Mouse (Mus musculus) forebrain, embryonic 16.5 days (tissue): ENCODE data around the gene Nedd9. TPM values are rescaled to one million over a fixed set of nuclear protein-coding genes. Genes with fewer than 3 reads are reported as not detected.
"Not testable (repeated sequence)": the region's sequence is repeated elsewhere in the genome, so short reads cannot be mapped to it uniquely, and the experiment has no call there.

Experiments used
- ATAC-seq: fragments of 200-750 bp; cut with Nextera tagmentation; 2 replicates; pipeline ENCODE4 v1.8.0; 2017; ENCODE audit warnings: mild to moderate bottlenecking, moderate library complexity
- H3K27ac ChIP-seq: fragments of 300-500 bp; sonication (generic); 2 replicates; pipeline ENCODE4 v1.5.1; 2014; ENCODE audit warnings: low read length, control low read depth
- H3K27me3 ChIP-seq: fragments of 300-500 bp; sonication (generic); replicated peaks from 2 replicates; pipeline ENCODE4 v1.6.1; 2014; ENCODE audit warnings: low read length; ENCODE audit not compliant: control insufficient read depth, insufficient read depth
- H3K36me3 ChIP-seq: fragments of 300-500 bp; sonication (generic); 2 replicates; pipeline ENCODE4 v1.6.1; 2014; ENCODE audit not compliant: control insufficient read depth, insufficient read depth
- H3K4me1 ChIP-seq: fragments of 300-500 bp; sonication (generic); replicated peaks from 2 replicates; pipeline ENCODE4 v1.6.1; 2014; ENCODE audit warnings: low read length; ENCODE audit not compliant: control insufficient read depth, insufficient read depth
- H3K4me2 ChIP-seq: fragments of 300-500 bp; sonication (generic); 2 replicates; pipeline ENCODE4 v1.6.1; 2014; ENCODE audit warnings: mild to moderate bottlenecking, low read length, control low read depth
- H3K4me3 ChIP-seq: fragments of 300-500 bp; sonication (generic); replicated peaks from 2 replicates; pipeline ENCODE4 v1.5.1; 2014; ENCODE audit warnings: mild to moderate bottlenecking, low read length, control low read depth
- H3K9ac ChIP-seq: fragments of 300-500 bp; sonication (generic); replicated peaks from 2 replicates; pipeline ENCODE4 v1.6.1; 2014; ENCODE audit warnings: low read depth, low read length, control low read depth
- H3K9me3 ChIP-seq: fragments of 300-500 bp; sonication (generic); 2 replicates; pipeline ENCODE4 v1.6.1; 2016; ENCODE audit warnings: low read length; ENCODE audit not compliant: control insufficient read depth
- WGBS: fragments of 180-500 bp; shearing (Covaris S2); extraction: QIAGEN DNeasy Blood & Tissue Kit; methylation state at CpG from one replicate; pipeline ENCODE4 v1.1.7; 2014; 5-methylcytosine and 5-hydroxymethylcytosine counted together
- polyA plus RNA-seq: library from polyadenylated mRNA; unstranded; fragments of >200 nt; fragmentation: Nextera tagmentation; extraction: Ambion mirVana; gene quantifications from 2 replicates; pipeline ENCODE4 v1.2.1, GENCODE M21; 2015

Nedd9 gene
- polyA plus RNA-seq, 1 experiment from 2014 or later = 23.0 TPM

DNA sequence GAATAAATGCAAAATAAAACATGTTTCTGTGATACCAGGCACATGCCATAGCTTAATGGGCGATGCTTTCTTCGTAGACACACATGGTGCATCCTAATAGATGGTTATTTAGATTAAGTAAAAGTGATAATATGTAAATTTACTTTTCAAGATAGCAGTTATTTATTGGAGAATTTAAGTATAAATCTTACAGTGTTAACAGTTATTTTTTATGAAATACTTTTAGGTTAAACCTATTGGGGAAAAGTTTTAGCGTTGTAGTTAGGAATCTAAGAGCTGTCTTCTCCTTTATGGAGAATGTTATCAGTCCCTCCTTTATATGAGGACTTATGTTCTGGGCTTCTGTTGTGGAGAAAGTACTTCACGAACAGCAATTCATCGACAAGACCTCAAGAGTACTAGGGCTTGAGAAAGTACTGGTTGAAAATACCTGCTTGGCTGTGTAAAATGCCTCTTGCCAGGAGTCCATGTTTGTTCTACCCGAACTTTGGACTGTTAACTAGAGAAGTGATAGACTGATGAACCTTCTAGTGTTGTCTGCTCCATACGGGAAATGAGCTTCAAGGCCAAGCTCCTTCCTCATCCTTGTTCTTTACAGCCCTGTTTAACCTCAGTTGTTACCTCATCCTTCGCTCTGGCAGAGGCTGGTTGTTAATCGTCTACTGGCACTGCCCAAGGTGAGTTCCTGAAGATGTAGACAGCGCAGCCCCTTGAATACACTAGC, 213.1 kb downstream of the Nedd9 start, which contains the start of gene Gm17364:
Gm17364 (minus strand) TSS at position 51 of the 724 bp plus-strand sequence.
- Histone ChIP-seq H3K4me1 (no peaks in the 10 kb centered on the region), H3K4me2 (no peak within 1 kb of the TSS), H3K9ac (no peak within 1 kb of the TSS), H3K9me3 (no peaks in the 10 kb centered on the region), H3K27ac (no peak within 1 kb of the TSS), H3K27me3 (no peaks in the 10 kb centered on the region), H3K4me3 (no peak within 1 kb of the TSS), H3K36me3 (no peaks in the 10 kb centered on the region)
- 95% methylated on average over 10 of the region's 10 CpGs for WGBS
- no peak for ATAC-seq

- Histone ChIP-seq H3K4me3 (no peak overlapping the region), H3K4me1 (no peaks in the 10 kb centered on the region), H3K9me3 (peaks cover 3% of the 10 kb centered on the region; the same call in 1 of the 2 replicates), H3K4me2 (no peak overlapping the region), H3K27me3 (no peaks in the 10 kb centered on the region), H3K9ac (no peak overlapping the region), H3K36me3 (no peaks in the 10 kb centered on the region), H3K27ac (no peak overlapping the region)
- WGBS = 34% methylated on average over 7 of the region's 7 CpGs
- ATAC-seq = no peak
Measured at GRCm38 (mm10) chr13:41267827-41268408, 219.2 kb downstream of the Nedd9 start.

DNA sequence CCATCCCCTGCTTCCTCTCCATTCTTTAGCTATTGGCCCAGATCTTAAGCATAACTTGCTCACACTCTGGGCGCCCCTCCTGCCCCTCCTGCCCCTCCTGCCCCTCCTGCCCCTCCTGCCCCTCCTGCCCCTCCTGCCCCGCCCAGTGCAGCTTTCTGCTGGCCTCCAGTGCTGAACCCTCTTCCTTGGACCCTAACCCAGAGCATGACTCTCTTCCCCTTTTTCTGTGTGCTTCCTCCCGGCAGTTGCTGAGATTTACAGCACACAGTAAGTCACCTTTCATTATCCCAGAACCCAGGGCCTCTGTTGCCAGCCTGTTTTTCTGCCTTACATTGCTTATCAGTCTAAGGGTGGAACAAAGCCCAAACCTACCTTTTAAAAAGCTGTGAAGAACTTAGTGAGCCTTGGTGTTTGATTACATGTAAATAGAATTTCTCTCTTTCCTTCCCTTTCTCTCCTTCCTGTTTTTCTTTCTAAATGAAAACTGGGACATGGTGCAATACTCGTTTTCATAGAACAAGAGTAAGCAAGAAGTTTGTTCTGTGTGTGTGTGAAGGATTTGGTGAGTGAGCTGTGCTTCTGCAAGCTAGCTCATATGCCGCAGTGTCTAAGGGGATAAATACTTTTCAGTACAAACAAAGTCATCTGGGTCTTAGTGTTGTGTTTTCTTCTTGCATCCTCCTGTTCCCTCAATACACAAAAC, 223.7 kb downstream of the Nedd9 start:
- H3K4me1 ChIP-seq = no peaks in the 10 kb centered on the region
- 84% methylated on average over 5 of the region's 5 CpGs for WGBS
- ATAC-seq = no peak
- no peaks in the 10 kb centered on the region for H3K27me3 ChIP-seq
- no peak overlapping the region for H3K9ac ChIP-seq
- no peaks in the 10 kb centered on the region for H3K36me3 ChIP-seq
- H3K9me3 ChIP-seq = peaks cover 3% of the 10 kb centered on the region; the same call in 1 of the 2 replicates
- H3K4me2 ChIP-seq = no peak overlapping the region
- no peak overlapping the region for H3K4me3 ChIP-seq
- no peak overlapping the region for H3K27ac ChIP-seq

DNA sequence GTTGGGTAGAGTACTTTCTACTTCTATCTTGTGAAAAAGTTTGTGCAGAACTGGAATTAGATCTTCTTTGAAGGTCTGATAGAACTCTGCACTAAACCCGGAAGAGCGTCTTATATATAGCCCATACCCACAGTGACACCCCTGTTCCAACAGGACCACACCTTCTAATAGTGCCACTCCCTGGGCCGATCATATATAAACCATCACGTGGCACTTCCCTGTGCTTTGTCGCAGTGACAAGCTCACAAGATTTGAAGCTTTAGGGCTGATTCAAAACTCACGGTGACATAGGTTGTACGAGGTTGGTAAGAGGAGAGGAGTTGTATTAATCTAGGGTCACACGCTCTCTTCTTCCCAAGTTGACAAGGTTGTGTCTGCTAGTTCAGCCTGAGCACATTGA, 225.5 kb downstream of the Nedd9 start:
- not testable (repeated sequence) for H3K36me3 ChIP-seq, ATAC-seq, H3K4me1 ChIP-seq, H3K9me3 ChIP-seq, H3K9ac ChIP-seq, H3K27me3 ChIP-seq, H3K4me3 ChIP-seq, H3K4me2 ChIP-seq, H3K27ac ChIP-seq
- 97% methylated on average over 8 of the region's 8 CpGs for WGBS

Other genes with a start within 250 kb of the Nedd9 start
- 26.9 and 28.2 TPM in 2 replicates for gene Smim13, start 237.5 kb downstream of the Nedd9 start, polyA plus RNA-seq
- gene Gm17364, start 213.4 kb downstream of the Nedd9 start, polyA plus RNA-seq = not detected in 2 replicates
- 50.8 and 53.1 TPM in 2 replicates for gene Tmem170b, start 118.5 kb upstream of the Nedd9 start, polyA plus RNA-seq